Comparison of ENCODE assay signal across 8 mouse cellular contexts in genomic region chr6:54430221-54430620, GRCm38 (mm10). TPM values are rescaled to one million over a fixed set of nuclear protein-coding genes. Genes with fewer than 3 reads are reported as not detected.
DNase-seq lines count a peak whose midpoint lies in the region; ATAC-seq lines count a peak whose summit lies in the region.

No protein-coding gene starts in this region.

- no peak for ATAC-seq in heart, embryonic 11.5 days (replicated peaks; ENCODE audit: insufficient number of reproducible peaks, low FRiP score, low TSS enrichment)
- no peak for ATAC-seq in hindbrain, embryonic 13.5 days (ENCODE audit: low FRiP score)
- no peak for ATAC-seq in midbrain, embryonic 13.5 days

- no peaks in the 10 kb centered on the region for H3K9me3 ChIP-seq in heart, embryonic 11.5 days (replicated peaks; ENCODE audit: control insufficient read depth, low read length)
- H3K9me3 ChIP-seq in hindbrain, embryonic 13.5 days = no peaks in the 10 kb centered on the region
- H3K9me3 ChIP-seq in midbrain, embryonic 13.5 days = no peaks in the 10 kb centered on the region

- peak overlapping the region; percentile 69 for H3K4me3 ChIP-seq in heart, embryonic 11.5 days (ENCODE audit: low read depth, low read length)
- H3K4me3 ChIP-seq in brown adipose tissue, adult 24 weeks (ENCODE audit: insufficient read depth, low read depth, low read length) = peak overlapping the region; percentile 54
- H3K4me3 ChIP-seq in hindbrain, embryonic 13.5 days = peak overlapping the region; percentile 66
- peak overlapping the region; percentile 66 for H3K4me3 ChIP-seq in midbrain, embryonic 13.5 days (replicated peaks)

- H3K4me1 ChIP-seq in heart, embryonic 11.5 days (ENCODE audit: control insufficient read depth, insufficient read depth, low read length) = peaks cover 18% of the 10 kb centered on the region
- no peaks in the 10 kb centered on the region for H3K4me1 ChIP-seq in brown adipose tissue, adult 24 weeks (ENCODE audit: control insufficient read depth, insufficient read depth, insufficient read length, low read length)
- H3K4me1 ChIP-seq in hindbrain, embryonic 13.5 days (replicated peaks) = peaks cover 51% of the 10 kb centered on the region
- peaks cover 29% of the 10 kb centered on the region for H3K4me1 ChIP-seq in midbrain, embryonic 13.5 days (replicated peaks)

- DNase-seq in heart, postnatal 10 days = no peak
- DNase-seq in adrenal gland, adult 8-10 months = no peak
- DNase-seq in urinary bladder, postnatal 14 days (ENCODE audit: low spot score) = no peak
- DNase-seq in kidney, postnatal 4 days = no peak

- H3K27me3 ChIP-seq in heart, embryonic 11.5 days (ENCODE audit: control insufficient read depth, insufficient read depth, low read length) = peaks cover 14% of the 10 kb centered on the region
- H3K27me3 ChIP-seq in hindbrain, embryonic 13.5 days = peaks cover 35% of the 10 kb centered on the region
- H3K27me3 ChIP-seq in midbrain, embryonic 13.5 days = peaks cover 34% of the 10 kb centered on the region

- peak overlapping the region; percentile 97 for H3K4me2 ChIP-seq in heart, embryonic 11.5 days
- peak overlapping the region; percentile 92 for H3K4me2 ChIP-seq in hindbrain, embryonic 13.5 days
- peak overlapping the region; percentile 91 for H3K4me2 ChIP-seq in midbrain, embryonic 13.5 days (replicated peaks)

- 16% methylated on average over 7 of the region's 7 CpGs for WGBS in heart, embryonic 11.5 days (ENCODE audit: insufficient replicate concordance)
- 38% methylated on average over 7 of the region's 7 CpGs for WGBS in hindbrain, embryonic 13.5 days
- WGBS in midbrain, embryonic 13.5 days = 40% methylated on average over 7 of the region's 7 CpGs

- 0 out of 2 replicates have a peak overlapping the region, but pooled peaks have one; percentile 29 for H3K27ac ChIP-seq in heart, embryonic 11.5 days (ENCODE audit: low read depth, low read length)
- no peak overlapping the region for H3K27ac ChIP-seq in brown adipose tissue, adult 24 weeks (replicated peaks; ENCODE audit: low read depth, low read length)
- H3K27ac ChIP-seq in hindbrain, embryonic 13.5 days = no peak overlapping the region
- H3K27ac ChIP-seq in midbrain, embryonic 13.5 days = no peak overlapping the region

- no peaks in the 10 kb centered on the region for H3K36me3 ChIP-seq in heart, embryonic 11.5 days (ENCODE audit: control insufficient read depth, insufficient read depth, low read length)
- no peaks in the 10 kb centered on the region for H3K36me3 ChIP-seq in hindbrain, embryonic 13.5 days
- no peaks in the 10 kb centered on the region for H3K36me3 ChIP-seq in midbrain, embryonic 13.5 days

- peak overlapping the region; percentile 77 for H3K9ac ChIP-seq in heart, embryonic 11.5 days (ENCODE audit: low read depth, low read length)
- H3K9ac ChIP-seq in hindbrain, embryonic 13.5 days = peak overlapping the region; percentile 83
- H3K9ac ChIP-seq in midbrain, embryonic 13.5 days (replicated peaks) = peak overlapping the region; percentile 79

- intact Hi-C loops in heart, postnatal 10 days (cut with DNase I) = no loop called here

RNA-seq across cellular contexts. Expression of gene Wipf3, which starts 0.8 kb away (rescaled TPM):
- 3.5 and 3.8 TPM in 2 replicates for polyA plus RNA-seq in heart, embryonic 11.5 days (2014; fragmentation: Nextera tagmentation; extraction: Ambion mirVana)
- 10 to 100 TPM; 12.9 to 16.4 TPM for total RNA-seq in heart, postnatal 10 days (2021)
- polyA plus RNA-seq in brown adipose tissue, adult 24 weeks (2012; ENCODE audit: insufficient read depth, insufficient read length, missing spikeins) = 1.1 TPM in 2 replicates
- polyA plus RNA-seq in hindbrain, embryonic 13.5 days (2015; fragmentation: Nextera tagmentation; extraction: Ambion mirVana) = 3.2 and 3.5 TPM in 2 replicates
- 2.8 and 3.0 TPM in 2 replicates for polyA plus RNA-seq in midbrain, embryonic 13.5 days (2015; fragmentation: Nextera tagmentation; extraction: Ambion mirVana)
- total RNA-seq in adrenal gland, adult 8-10 months (2022) = 1 to 10 TPM; 1.3 to 3.3 (median 2.7) TPM
